In the genomic region with DNA sequence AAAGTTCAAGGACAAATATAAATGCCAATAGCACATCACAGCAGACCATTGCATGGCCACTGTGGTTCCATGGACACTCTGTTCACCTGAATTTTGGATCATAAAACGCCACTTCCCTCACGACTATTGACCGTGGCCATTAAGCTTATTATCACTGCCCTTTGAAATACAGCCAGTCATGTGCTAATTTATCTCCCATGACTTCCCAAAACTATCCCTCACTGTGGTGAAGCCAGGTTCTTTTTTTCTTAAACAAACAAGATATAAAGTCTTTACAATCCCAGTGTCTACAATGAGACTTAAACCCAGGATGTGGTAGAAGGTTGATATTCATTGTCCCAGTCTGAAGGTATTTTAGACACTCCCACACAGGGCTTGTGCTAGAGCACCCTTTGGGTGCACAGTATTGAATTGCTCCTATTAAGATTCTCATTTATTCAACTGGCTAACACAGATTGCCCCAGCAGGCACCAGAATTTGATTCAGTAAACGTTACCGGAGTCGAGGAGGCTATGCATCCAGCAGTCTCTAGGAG, we compare ENCODE assay signal across 23 mouse cellular contexts.
"Had no signal": no experiment of that assay in that cellular context is flagged by ENCODE, and none has a peak within 500 bp of the region (broad histone marks: within the 10 kb centered on the region; RNA-seq: fewer than 3 reads in every experiment).

No protein-coding gene starts in this region.

- H3K9ac ChIP-seq: heart, embryonic 12.5 days; hindbrain, embryonic 12.5 days; hindbrain, embryonic 14.5 days; limb, embryonic 13.5 days; limb, embryonic 15.5 days; liver, embryonic 12.5 days; liver, embryonic 14.5 days had no signal

- H3K9me3 ChIP-seq: heart, embryonic 12.5 days; hindbrain, embryonic 10.5 days; hindbrain, embryonic 12.5 days; limb, embryonic 13.5 days; limb, embryonic 15.5 days; liver, embryonic 12.5 days had no signal

- H3K36me3 ChIP-seq: heart, embryonic 12.5 days; hindbrain, embryonic 10.5 days; hindbrain, embryonic 12.5 days; limb, embryonic 13.5 days; limb, embryonic 15.5 days; liver, embryonic 12.5 days had no signal

- H3K4me1 ChIP-seq: heart, embryonic 12.5 days; hindbrain, embryonic 10.5 days; limb, embryonic 15.5 days; liver, embryonic 12.5 days had no signal

- H3K4me2 ChIP-seq: heart, embryonic 12.5 days; hindbrain, embryonic 12.5 days; hindbrain, embryonic 14.5 days; limb, embryonic 13.5 days; limb, embryonic 15.5 days; liver, embryonic 12.5 days had no signal

- H3K4me3 ChIP-seq: gastrocnemius, adult 2 months; heart, adult 2 months; heart, embryonic 12.5 days; hindbrain, embryonic 10.5 days; hindbrain, embryonic 12.5 days; layer of hippocampus, adult 2 months; limb, embryonic 13.5 days; limb, embryonic 15.5 days; liver, embryonic 12.5 days had no signal

- ATAC-seq: hindbrain, embryonic 16.5 days; inflammation-experienced regulatory T-cells, adult 6 months; liver, embryonic 12.5 days had no signal

- DNase-seq: gastrocnemius, adult 2 months; gastrocnemius, postnatal 10 days; gastrocnemius, postnatal 25 days; heart, adult 2 months; heart, postnatal 10 days; heart, postnatal 4 days; kidney, adult 18-20 months; kidney, adult 8-10 months; kidney, postnatal 10 days; kidney, postnatal 25 days; kidney, postnatal 4 days; left cerebral cortex, postnatal 4 days had no signal

- H3K27ac ChIP-seq: gastrocnemius, adult 2 months; heart, adult 2 months; hindbrain, embryonic 10.5 days; hindbrain, embryonic 12.5 days; hindbrain, embryonic 14.5 days; layer of hippocampus, adult 2 months; limb, embryonic 13.5 days; limb, embryonic 15.5 days; liver, embryonic 12.5 days; liver, embryonic 14.5 days had no signal

- H3K27me3 ChIP-seq: heart, embryonic 12.5 days; hindbrain, embryonic 12.5 days; limb, embryonic 13.5 days; limb, embryonic 15.5 days; liver, embryonic 12.5 days had no signal
